Mouse (Mus musculus) lung, embryonic 14.5 days (tissue): ENCODE results near the gene Gskip. TPM values are rescaled to one million over a fixed set of nuclear protein-coding genes. Genes with fewer than 3 reads are reported as not detected.

Experiments
- ATAC-seq: fragments of 200-750 bp; cut with Nextera tagmentation; 2 replicates; pipeline ENCODE4 v1.8.0; 2017; ENCODE audit warnings: mild to moderate bottlenecking, moderate TSS enrichment, moderate library complexity; ENCODE audit not compliant: insufficient read depth
- DNase-seq: peaks from one replicate; pipeline ENCODE4 v3.0.0-alpha.2; 2015
- H3K27ac ChIP-seq: fragments of 300-500 bp; sonication (generic); 2 replicates; pipeline ENCODE4 v1.5.1; 2014; ENCODE audit warnings: low read depth, mild to moderate bottlenecking, moderate library complexity
- H3K27me3 ChIP-seq: fragments of 300-500 bp; sonication (generic); 2 replicates; pipeline ENCODE4 v1.6.1; 2014; ENCODE audit warnings: low read length, control low read depth; ENCODE audit not compliant: insufficient read depth
- H3K36me3 ChIP-seq: fragments of 300-500 bp; sonication (generic); 2 replicates; pipeline ENCODE4 v1.6.1; 2014; ENCODE audit warnings: control low read depth; ENCODE audit not compliant: insufficient read depth
- H3K4me1 ChIP-seq: fragments of 300-500 bp; sonication (generic); 2 replicates; pipeline ENCODE4 v1.6.1; 2014; ENCODE audit warnings: antibody characterized with exemption, control low read depth; ENCODE audit not compliant: insufficient read depth
- H3K4me2 ChIP-seq: fragments of 300-500 bp; sonication (generic); 2 replicates; pipeline ENCODE4 v1.6.1; 2014; ENCODE audit warnings: mild to moderate bottlenecking
- H3K4me3 ChIP-seq: fragments of 300-500 bp; sonication (generic); 2 replicates; pipeline ENCODE4 v1.5.1; 2014; ENCODE audit warnings: low read depth, low read length
- H3K9ac ChIP-seq: fragments of 300-500 bp; sonication (generic); 2 replicates; pipeline ENCODE4 v1.6.1; 2014
- H3K9me3 ChIP-seq: fragments of 300-500 bp; sonication (generic); 2 replicates; pipeline ENCODE4 v1.6.1; 2016; ENCODE audit warnings: low read depth, low read length, control low read depth
- CTCF ChIP-seq: IDR thresholded peaks from 2 replicates; pipeline ENCODE4 v1.5.1; 2016; ENCODE audit warnings: antibody characterized with exemption, low read depth
- WGBS: fragments of 180-500 bp; shearing (Covaris S2); extraction: QIAGEN DNeasy Blood & Tissue Kit; methylation state at CpG from one replicate; pipeline ENCODE4 v1.1.7; 2014; 5-methylcytosine and 5-hydroxymethylcytosine counted together
- polyA plus RNA-seq: library from polyadenylated mRNA; unstranded; fragments of >200 nt; fragmentation: Nextera tagmentation; extraction: Ambion mirVana; gene quantifications from 2 replicates; pipeline ENCODE4 v1.2.1, GENCODE M21; 2014

The Gskip gene
- polyA plus RNA-seq, 1 experiment from 2014 or later = 30.6 TPM

DNA sequence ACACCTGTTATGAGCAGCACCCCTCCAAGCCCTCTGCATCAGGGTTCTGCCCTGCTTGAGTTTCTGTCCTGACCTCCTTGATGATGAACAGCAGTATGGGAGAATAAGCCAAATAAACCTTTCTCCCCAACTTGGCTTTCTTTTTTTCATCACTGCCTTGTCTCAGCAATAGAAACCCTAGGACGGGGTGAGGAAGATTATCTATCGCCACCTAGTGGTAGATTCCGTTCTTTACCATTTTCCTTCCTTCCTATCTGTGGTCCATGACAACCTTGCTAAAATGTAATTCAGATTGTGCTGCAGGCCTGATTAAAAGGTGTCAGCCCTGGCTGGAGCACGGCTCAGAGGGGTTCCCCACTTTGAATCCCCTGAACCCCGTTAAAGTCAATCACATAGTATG lies 38.0 kb downstream of the Gskip start:
- peak; percentile 33; the same call in 1 of the 2 replicates for ATAC-seq
- H3K9ac ChIP-seq = no peak overlapping the region
- no peaks in the 10 kb centered on the region for H3K27me3 ChIP-seq
- no peaks in the 10 kb centered on the region for H3K4me1 ChIP-seq
- H3K36me3 ChIP-seq = no peaks in the 10 kb centered on the region
- H3K4me2 ChIP-seq = no peak overlapping the region
- H3K4me3 ChIP-seq = no peak overlapping the region
- DNase-seq = peak; percentile 81
- WGBS = 4% methylated on average over 5 of the region's 5 CpGs
- peak; percentile 83 for TF ChIP-seq CTCF
- no peak overlapping the region for H3K27ac ChIP-seq
- H3K9me3 ChIP-seq = no peaks in the 10 kb centered on the region

- no peak overlapping the region for H3K27ac ChIP-seq
- no peaks in the 10 kb centered on the region for H3K9me3 ChIP-seq
- H3K36me3 ChIP-seq = no peaks in the 10 kb centered on the region
- DNase-seq (no peak), ATAC-seq (no peak)
- WGBS = 46% methylated on average over 1 of the region's 1 CpGs
- TF ChIP-seq CTCF = no peak
- no peak overlapping the region for H3K4me3 ChIP-seq
- no peaks in the 10 kb centered on the region for H3K27me3 ChIP-seq
- no peak overlapping the region for H3K4me2 ChIP-seq
- no peaks in the 10 kb centered on the region for H3K4me1 ChIP-seq
- H3K9ac ChIP-seq = no peak overlapping the region
These were observed 40.0 kb downstream of the Gskip start for GRCm38 (mm10) chr12:105724616-105725015.

DNA sequence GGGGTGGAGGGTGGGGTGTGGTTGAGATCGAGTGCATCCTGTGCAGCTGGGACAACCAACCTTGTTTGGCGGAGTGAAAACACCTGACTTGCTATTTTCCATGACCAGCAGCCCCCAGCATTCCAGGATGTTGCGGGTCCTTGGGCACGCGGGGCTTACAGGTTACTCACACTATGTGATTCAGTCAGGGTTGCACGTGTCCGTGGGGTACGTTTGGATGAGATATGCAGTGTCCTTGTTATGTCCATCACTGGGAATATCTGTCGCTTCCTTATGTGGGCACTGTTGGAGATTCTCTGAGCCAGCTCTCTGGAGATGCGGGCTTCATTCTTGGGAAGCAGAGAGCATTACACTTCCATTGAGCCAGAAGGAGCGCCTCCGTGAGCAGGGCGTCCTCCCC lies 41.1 kb downstream of the Gskip start:
- Histone ChIP-seq H3K4me2 (no peak overlapping the region), H3K9ac (no peak overlapping the region), H3K27me3 (no peaks in the 10 kb centered on the region), H3K9me3 (no peaks in the 10 kb centered on the region), H3K36me3 (no peaks in the 10 kb centered on the region), H3K27ac (no peak overlapping the region), H3K4me3 (no peak overlapping the region), H3K4me1 (no peaks in the 10 kb centered on the region)
- TF ChIP-seq CTCF = no peak
- 64% methylated on average over 13 of the region's 13 CpGs for WGBS
- DNase-seq = no peak
- ATAC-seq = no peak

- Histone ChIP-seq H3K27me3 (no peaks in the 10 kb centered on the region), H3K9ac (no peak overlapping the region), H3K4me1 (no peaks in the 10 kb centered on the region), H3K4me2 (no peak overlapping the region), H3K36me3 (no peaks in the 10 kb centered on the region), H3K4me3 (no peak overlapping the region), H3K27ac (no peak overlapping the region), H3K9me3 (no peaks in the 10 kb centered on the region)
- WGBS = 70% methylated on average over 3 of the region's 3 CpGs
- DNase-seq (no peak), ATAC-seq (no peak)
- no peak for TF ChIP-seq CTCF
These were observed 42.6 kb downstream of the Gskip start for GRCm38 (mm10) chr12:105727268-105727667.

DNA sequence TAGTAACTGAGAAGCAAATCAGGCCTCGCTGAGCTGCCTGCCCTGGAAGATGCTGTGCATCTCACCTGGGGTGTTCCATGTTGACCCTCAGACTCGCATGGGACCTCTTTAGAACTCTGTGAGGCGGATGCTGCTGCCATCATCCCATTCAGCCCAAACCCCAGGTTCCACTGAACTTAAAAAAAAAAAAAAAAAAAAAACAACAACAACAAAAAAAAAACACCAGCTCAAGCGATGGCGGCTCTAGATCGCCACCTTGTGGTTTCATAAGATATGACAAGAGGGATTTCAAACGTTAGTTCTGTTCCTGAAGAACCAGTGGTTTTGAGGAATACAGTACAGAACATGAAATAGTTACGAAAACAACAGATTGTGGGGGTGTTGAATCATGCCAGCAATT lies 43.3 kb downstream of the Gskip start:
- H3K4me2 ChIP-seq = no peak overlapping the region
- H3K27ac ChIP-seq = no peak overlapping the region
- no peaks in the 10 kb centered on the region for H3K36me3 ChIP-seq
- 29% methylated on average over 8 of the region's 8 CpGs for WGBS
- TF ChIP-seq CTCF = peak; percentile 73
- H3K4me3 ChIP-seq = no peak overlapping the region
- ATAC-seq (no peak), DNase-seq (peak; percentile 73)
- H3K9ac ChIP-seq = no peak overlapping the region
- H3K27me3 ChIP-seq = no peaks in the 10 kb centered on the region
- no peaks in the 10 kb centered on the region for H3K4me1 ChIP-seq
- H3K9me3 ChIP-seq = no peaks in the 10 kb centered on the region

DNA sequence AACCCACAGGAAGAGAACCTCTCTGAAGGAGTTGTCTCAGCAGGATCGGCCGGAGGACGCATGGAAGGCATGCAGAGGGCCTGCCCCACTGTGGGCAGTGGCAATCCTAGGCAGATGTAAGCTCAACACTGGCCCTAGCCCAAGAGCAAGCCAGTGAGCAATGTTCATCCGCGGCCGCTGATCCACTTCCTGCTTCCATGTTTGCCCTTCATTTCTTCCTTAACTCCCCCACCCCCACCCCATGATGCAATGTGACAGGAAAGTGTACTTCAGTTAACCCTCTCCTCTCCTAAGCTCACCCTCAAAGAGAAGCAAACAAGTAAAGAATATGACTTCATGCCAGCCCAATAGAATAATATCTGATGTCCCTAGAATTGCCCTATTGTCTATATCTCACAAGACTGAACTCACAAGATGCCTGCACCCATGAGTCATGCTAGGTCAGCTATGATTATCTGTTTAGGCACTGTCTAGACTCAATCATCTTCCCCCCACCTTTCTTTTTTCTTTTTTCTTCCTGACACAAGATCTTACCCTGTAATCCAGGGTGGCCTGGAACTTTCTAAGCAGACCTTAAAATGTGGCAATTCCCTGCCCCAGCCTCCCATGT lies 46.3 kb downstream of the Gskip start:
- H3K4me2 ChIP-seq = no peak overlapping the region
- ATAC-seq = no peak
- H3K9ac ChIP-seq = no peak overlapping the region
- no peak overlapping the region for H3K27ac ChIP-seq
- H3K4me1 ChIP-seq = no peaks in the 10 kb centered on the region
- no peaks in the 10 kb centered on the region for H3K36me3 ChIP-seq
- H3K4me3 ChIP-seq = no peak overlapping the region
- no peaks in the 10 kb centered on the region for H3K9me3 ChIP-seq
- no peaks in the 10 kb centered on the region for H3K27me3 ChIP-seq
- DNase-seq = no peak
- 63% methylated on average over 6 of the region's 6 CpGs for WGBS
- no peak for TF ChIP-seq CTCF

DNA sequence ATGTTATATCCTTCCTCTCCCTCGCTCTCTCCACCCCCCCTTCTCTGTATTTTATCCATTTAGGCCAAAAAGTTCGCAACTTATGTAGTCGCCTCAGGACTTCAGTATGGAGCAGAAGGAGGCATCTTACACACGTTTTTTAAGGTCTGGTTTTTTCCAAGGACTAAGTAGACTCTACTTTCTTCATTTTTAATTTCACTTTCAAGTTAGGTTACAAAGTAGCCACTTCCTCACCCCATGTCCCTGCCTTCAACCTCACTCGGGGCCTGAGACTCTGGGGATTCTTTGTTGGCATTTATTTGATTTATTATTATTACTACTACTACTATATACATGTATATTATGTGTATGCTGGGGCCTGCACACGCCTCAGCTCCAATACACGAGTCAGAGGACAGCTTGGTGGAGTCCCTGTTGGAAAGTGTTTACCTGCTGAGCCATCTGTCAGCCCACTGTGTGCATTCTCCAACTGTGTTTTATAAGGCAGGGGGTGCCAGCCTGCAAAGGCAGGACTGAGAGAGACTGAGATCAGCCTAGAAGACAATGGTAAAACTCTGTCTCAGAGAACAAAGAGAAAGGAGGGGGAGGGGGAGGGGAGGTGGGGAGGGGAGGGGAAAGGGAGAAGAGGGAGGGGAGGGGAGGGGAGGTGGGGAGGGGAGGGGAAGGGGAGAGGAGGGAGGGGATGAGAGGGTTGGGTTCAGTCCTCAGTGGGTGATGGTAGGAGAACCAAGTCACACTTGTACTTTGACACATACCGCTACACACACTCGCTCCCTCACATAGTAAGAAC lies 48.9 kb downstream of the Gskip start:
- Histone ChIP-seq H3K4me2 (no peak overlapping the region), H3K36me3 (no peaks in the 10 kb centered on the region), H3K4me1 (no peaks in the 10 kb centered on the region), H3K4me3 (no peak overlapping the region), H3K9ac (no peak overlapping the region), H3K9me3 (no peaks in the 10 kb centered on the region), H3K27ac (no peak overlapping the region), H3K27me3 (no peaks in the 10 kb centered on the region)
- 64% methylated on average over 9 of the region's 9 CpGs for WGBS
- no peak for TF ChIP-seq CTCF
- DNase-seq (no peak), ATAC-seq (no peak)
